Mouse (Mus musculus) hindbrain, embryonic 14.5 days (tissue): Measurements from ENCODE around the gene Col15a1. TPM values are rescaled to one million over a fixed set of nuclear protein-coding genes. Genes with fewer than 3 reads are reported as not detected.

Experiments used
- ATAC-seq: fragments of 200-750 bp; cut with Nextera tagmentation; 2 replicates; pipeline ENCODE4 v1.8.0; 2017; ENCODE audit warnings: moderate number of reproducible peaks, mild to moderate bottlenecking, moderate TSS enrichment, moderate library complexity; ENCODE audit not compliant: low FRiP score
- DNase-seq: peaks from one replicate; pipeline ENCODE4 v3.0.0-alpha.2; 2015; ENCODE audit warnings: low spot score
- H3K27ac ChIP-seq: fragments of 300-500 bp; sonication (generic); 2 replicates; pipeline ENCODE4 v1.5.1; 2014; ENCODE audit warnings: mild to moderate bottlenecking, moderate library complexity
- H3K27me3 ChIP-seq: fragments of 300-500 bp; sonication (generic); 2 replicates; pipeline ENCODE4 v1.6.1; 2014; ENCODE audit warnings: mild to moderate bottlenecking, low read length, mixed read lengths; ENCODE audit not compliant: control insufficient read depth, insufficient read depth
- H3K36me3 ChIP-seq: fragments of 300-500 bp; sonication (generic); replicated peaks from 2 replicates; pipeline ENCODE4 v1.6.1; 2014; ENCODE audit not compliant: control insufficient read depth, insufficient read depth
- H3K4me1 ChIP-seq: fragments of 300-500 bp; sonication (generic); replicated peaks from 2 replicates; pipeline ENCODE4 v1.6.1; 2014; ENCODE audit warnings: antibody characterized with exemption, low read length, mixed read lengths; ENCODE audit not compliant: control insufficient read depth, insufficient read depth
- H3K4me2 ChIP-seq: fragments of 300-500 bp; sonication (generic); replicated peaks from 2 replicates; pipeline ENCODE4 v1.6.1; 2014; ENCODE audit warnings: mild to moderate bottlenecking, moderate library complexity
- H3K4me3 ChIP-seq: fragments of 300-500 bp; sonication (generic); replicated peaks from 2 replicates; pipeline ENCODE4 v1.5.1; 2014; ENCODE audit warnings: mild to moderate bottlenecking, low read length
- H3K9ac ChIP-seq: fragments of 300-500 bp; sonication (generic); 2 replicates; pipeline ENCODE4 v1.6.1; 2014
- H3K9me3 ChIP-seq: fragments of 300-500 bp; sonication (generic); 2 replicates; pipeline ENCODE4 v1.6.1; 2016; ENCODE audit warnings: low read length; ENCODE audit not compliant: control insufficient read depth
- WGBS: fragments of 180-500 bp; shearing (Covaris S2); extraction: QIAGEN DNeasy Blood & Tissue Kit; methylation state at CpG from one replicate; pipeline ENCODE4 v1.1.7; 2014; 5-methylcytosine and 5-hydroxymethylcytosine counted together
- polyA plus RNA-seq: library from polyadenylated mRNA; unstranded; fragments of >200 nt; fragmentation: Nextera tagmentation; extraction: Ambion mirVana; gene quantifications from 2 replicates; pipeline ENCODE4 v1.2.1, GENCODE M21; 2014

Gene Col15a1
- polyA plus RNA-seq, 1 experiment from 2014 or later: 4.7 TPM

DNA sequence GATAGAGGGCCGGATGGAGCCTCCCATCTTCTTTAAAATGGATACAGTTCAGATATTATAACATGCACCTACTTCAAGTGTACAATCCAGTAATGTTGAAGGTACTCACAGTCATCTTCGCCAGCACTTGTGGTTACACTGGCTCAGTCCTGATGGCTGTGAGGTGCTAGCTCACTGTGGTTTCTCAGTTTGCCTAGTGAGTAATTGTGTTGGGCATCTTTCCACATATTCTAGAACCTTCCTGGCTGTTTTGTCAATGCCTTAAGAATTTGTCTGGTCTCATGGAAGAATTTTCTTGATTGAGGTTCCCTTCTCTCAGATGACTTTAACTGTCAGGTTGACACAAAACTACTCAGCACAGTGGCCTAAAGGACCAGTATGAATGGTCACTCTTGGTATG lies 92.7 kb downstream of the Col15a1 start:
- no peak for DNase-seq
- no peak overlapping the region for H3K27ac ChIP-seq
- H3K4me2 ChIP-seq: no peak overlapping the region
- no peak for ATAC-seq
- no peaks in the 10 kb centered on the region for H3K36me3 ChIP-seq
- no peaks in the 10 kb centered on the region for H3K4me1 ChIP-seq
- H3K4me3 ChIP-seq: no peak overlapping the region
- H3K9me3 ChIP-seq: peaks cover 7% of the 10 kb centered on the region; the same call in 1 of the 2 replicates
- WGBS: 93% methylated on average over 2 of the region's 2 CpGs
- no peaks in the 10 kb centered on the region for H3K27me3 ChIP-seq
- no peak overlapping the region for H3K9ac ChIP-seq

DNA sequence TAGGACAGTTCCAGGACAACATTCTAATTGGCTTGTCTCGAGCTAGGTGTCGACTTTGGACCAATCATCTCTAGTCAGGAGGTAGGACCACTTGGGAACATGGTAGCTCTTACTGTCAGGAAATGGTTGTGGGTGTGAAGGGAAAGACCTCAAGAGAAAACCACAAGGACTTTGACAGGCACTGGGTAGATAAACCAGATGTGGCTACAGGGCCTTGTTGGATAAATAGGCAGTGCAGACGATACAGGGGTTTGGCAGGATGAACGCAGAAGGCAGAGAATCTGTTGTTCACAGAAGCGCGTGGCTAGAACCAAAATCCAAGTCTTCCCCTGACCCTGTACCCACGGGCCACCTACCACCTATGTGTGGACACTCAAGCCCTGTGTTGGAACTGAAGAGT lies 94.6 kb downstream of the Col15a1 start:
- Histone ChIP-seq H3K9ac (no peak overlapping the region), H3K9me3 (peaks cover 7% of the 10 kb centered on the region; the same call in 1 of the 2 replicates), H3K4me2 (no peak overlapping the region), H3K36me3 (no peaks in the 10 kb centered on the region), H3K27ac (no peak overlapping the region), H3K27me3 (no peaks in the 10 kb centered on the region), H3K4me1 (no peaks in the 10 kb centered on the region), H3K4me3 (no peak overlapping the region)
- 95% methylated on average over 7 of the region's 7 CpGs for WGBS
- ATAC-seq (no peak), DNase-seq (no peak)

DNA sequence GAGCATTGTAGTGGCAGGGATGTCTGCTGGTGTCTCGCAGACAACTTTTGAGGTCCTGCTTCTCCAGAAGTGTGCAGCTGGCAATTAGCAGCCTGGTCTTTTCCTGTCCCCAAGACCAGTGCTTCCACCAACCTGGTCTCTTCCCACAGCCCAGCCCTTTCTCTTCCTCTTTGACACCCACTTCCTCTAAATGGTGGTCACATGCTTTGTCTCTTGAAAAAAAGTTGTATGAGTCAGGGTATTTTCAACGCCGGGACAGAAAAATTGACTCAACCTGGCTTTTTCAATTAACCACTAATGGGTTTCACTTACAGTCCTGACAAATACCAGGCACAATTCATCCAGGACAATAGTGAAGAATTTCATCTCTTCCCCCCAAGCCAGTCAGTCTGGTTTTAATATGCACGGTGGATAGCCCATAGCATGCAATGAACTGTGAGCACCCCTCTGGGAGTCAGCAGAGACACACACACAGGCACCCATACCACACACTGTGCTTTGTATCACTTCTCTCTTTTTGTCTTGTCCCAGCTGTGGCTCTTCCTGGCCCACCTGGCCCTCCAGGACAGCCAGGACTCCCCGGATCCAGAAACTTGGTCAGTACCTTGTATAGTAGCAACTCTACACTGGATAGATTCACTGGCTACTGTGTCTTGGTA lies 95.5 kb downstream of the Col15a1 start:
- H3K4me1 ChIP-seq: no peaks in the 10 kb centered on the region
- H3K27ac ChIP-seq: no peak overlapping the region
- ATAC-seq (no peak), DNase-seq (no peak)
- H3K36me3 ChIP-seq: no peaks in the 10 kb centered on the region
- H3K9me3 ChIP-seq: peaks cover 7% of the 10 kb centered on the region; the same call in 1 of the 2 replicates
- no peak overlapping the region for H3K4me2 ChIP-seq
- WGBS: 70% methylated on average over 5 of the region's 5 CpGs
- no peaks in the 10 kb centered on the region for H3K27me3 ChIP-seq
- no peak overlapping the region for H3K9ac ChIP-seq
- H3K4me3 ChIP-seq: no peak overlapping the region

DNA sequence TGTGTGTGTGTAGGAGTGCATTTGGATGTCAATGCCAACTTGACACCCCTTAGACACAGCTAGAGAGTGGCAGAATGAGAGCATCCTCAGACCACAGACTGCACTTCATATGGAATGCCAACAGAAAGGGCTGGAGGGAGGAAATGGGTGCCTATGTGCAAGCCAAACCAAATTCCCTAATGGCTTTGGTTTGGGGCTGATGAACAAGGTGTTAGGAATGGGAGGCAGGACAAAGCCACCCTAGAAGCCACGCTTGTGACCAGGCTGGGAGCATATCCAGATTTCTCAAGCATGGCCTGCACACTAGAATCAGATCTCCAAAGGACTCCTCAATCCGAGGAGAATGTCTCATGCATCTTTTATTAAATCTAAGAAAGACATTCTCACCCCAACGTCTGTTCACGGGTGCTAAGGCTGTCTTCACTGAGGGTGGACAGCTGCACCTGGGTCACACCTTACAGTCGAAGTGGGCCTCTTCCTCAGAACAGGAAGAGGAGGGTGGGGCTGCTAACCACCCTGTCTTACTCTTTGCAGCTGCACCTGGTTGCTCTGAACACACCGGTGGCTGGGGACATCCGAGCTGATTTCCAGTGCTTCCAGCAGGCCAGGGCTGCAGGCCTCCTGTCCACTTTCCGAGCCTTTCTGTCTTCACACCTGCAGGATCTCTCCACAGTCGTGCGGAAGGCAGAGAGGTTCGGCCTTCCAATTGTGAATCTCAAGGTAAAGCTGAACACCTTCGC lies 102.1 kb downstream of the Col15a1 start:
- DNase-seq (no peak), ATAC-seq (no peak)
- Histone ChIP-seq H3K9ac (no peak overlapping the region), H3K4me1 (no peaks in the 10 kb centered on the region), H3K4me3 (no peak overlapping the region), H3K36me3 (no peaks in the 10 kb centered on the region), H3K9me3 (no peaks in the 10 kb centered on the region), H3K27me3 (no peaks in the 10 kb centered on the region), H3K27ac (no peak overlapping the region), H3K4me2 (no peak overlapping the region)
- WGBS: 89% methylated on average over 12 of the region's 12 CpGs

DNA sequence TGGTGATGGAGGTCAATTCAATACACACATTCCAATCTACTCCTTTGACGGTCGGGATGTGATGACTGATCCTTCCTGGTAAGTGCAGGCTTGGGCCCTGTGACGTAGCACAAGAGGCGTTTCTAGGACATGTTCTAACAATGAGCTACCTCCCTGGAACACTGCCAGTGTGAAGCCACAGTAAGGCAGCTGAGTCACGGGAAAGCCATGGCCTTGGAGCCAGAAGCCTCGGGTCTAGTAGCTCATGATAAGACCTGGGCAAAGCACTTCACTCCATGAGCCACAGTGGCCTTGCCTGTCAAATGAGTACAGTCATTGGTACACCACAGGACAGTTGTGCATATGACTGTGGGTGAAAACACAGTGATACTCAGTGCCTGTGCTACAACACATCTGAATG lies 102.9 kb downstream of the Col15a1 start:
- WGBS: 70% methylated on average over 6 of the region's 6 CpGs
- Histone ChIP-seq H3K4me3 (no peak overlapping the region), H3K9me3 (no peaks in the 10 kb centered on the region), H3K4me2 (no peak overlapping the region), H3K9ac (no peak overlapping the region), H3K36me3 (no peaks in the 10 kb centered on the region), H3K27me3 (no peaks in the 10 kb centered on the region), H3K4me1 (no peaks in the 10 kb centered on the region), H3K27ac (no peak overlapping the region)
- DNase-seq: no peak
- ATAC-seq: no peak

DNA sequence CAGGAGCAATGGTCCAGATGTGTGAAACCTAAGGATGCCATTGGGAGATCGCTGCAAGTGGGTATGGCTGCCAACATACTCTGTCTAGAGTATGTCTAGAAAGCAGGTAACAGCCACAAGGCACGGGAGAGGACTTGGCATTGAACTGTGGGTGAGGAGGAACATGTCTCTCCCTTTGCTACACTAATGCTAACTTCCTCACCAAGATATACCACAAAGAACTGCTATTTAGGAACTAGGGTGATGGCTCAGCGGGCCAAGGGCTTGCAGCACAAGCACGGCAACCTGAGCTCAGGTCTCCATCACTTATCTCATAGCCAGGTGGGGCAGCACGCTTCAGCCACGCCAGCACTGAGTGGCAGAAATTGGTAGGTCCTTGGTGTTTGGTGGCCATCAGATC lies 103.5 kb downstream of the Col15a1 start:
- Histone ChIP-seq H3K36me3 (no peaks in the 10 kb centered on the region), H3K27me3 (no peaks in the 10 kb centered on the region)

DNA sequence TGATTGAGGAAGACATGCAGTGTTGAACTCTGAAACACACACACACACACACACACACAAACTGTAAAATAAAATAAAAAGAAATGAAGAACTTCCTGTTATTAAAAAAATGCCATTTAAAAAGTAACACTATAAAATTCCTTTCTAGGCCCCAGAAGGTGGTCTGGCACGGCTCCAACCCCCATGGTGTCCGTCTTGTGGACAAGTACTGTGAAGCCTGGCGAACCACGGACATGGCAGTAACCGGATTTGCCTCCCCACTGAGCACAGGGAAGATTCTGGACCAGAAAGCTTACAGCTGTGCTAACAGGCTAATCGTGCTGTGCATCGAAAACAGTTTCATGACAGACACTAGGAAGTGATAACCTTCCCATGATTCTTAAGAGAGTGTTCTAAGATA lies 104.0 kb downstream of the Col15a1 start:
- H3K4me1 ChIP-seq: no peaks in the 10 kb centered on the region
- no peak overlapping the region for H3K4me3 ChIP-seq
- ATAC-seq: no peak
- H3K4me2 ChIP-seq: no peak overlapping the region
- H3K27ac ChIP-seq: no peak overlapping the region
- H3K27me3 ChIP-seq: no peaks in the 10 kb centered on the region
- 64% methylated on average over 7 of the region's 7 CpGs for WGBS
- H3K36me3 ChIP-seq: no peaks in the 10 kb centered on the region
- no peak overlapping the region for H3K9ac ChIP-seq
- H3K9me3 ChIP-seq: no peaks in the 10 kb centered on the region
- DNase-seq: no peak

More for the DNA sequence above, 103.5 kb downstream of the Col15a1 start:
- Histone ChIP-seq H3K4me3 (no peak overlapping the region), H3K9me3 (no peaks in the 10 kb centered on the region), H3K27ac (no peak overlapping the region), H3K4me2 (no peak overlapping the region), H3K4me1 (no peaks in the 10 kb centered on the region), H3K9ac (no peak overlapping the region)
- 92% methylated on average over 6 of the region's 6 CpGs for WGBS
- DNase-seq (no peak), ATAC-seq (no peak)

DNA sequence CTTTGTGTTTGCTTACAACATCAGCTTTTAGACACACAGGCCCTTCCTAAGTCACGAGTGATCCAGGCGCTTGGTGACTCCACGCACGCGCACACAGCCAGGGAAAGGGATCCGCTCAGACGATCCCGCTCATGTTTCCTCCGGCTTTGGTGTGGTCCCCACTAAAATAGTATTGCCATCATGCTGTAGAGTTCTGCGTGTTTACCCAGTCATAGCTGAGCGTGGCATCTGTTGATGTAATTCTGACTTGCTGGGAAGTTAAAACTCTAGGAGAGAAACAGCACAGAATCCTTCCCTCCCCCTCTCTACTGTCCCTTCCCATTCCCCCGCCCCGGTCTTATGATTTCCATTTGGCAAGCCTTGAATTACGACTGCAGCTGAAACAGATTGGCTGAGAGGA lies 104.7 kb downstream of the Col15a1 start:
- Histone ChIP-seq H3K9me3 (no peaks in the 10 kb centered on the region), H3K9ac (no peak overlapping the region), H3K4me1 (no peaks in the 10 kb centered on the region), H3K27ac (no peak overlapping the region), H3K27me3 (no peaks in the 10 kb centered on the region), H3K4me3 (no peak overlapping the region), H3K36me3 (no peaks in the 10 kb centered on the region), H3K4me2 (no peak overlapping the region)
- no peak for ATAC-seq
- DNase-seq: no peak
- WGBS: 82% methylated on average over 14 of the region's 14 CpGs

DNA sequence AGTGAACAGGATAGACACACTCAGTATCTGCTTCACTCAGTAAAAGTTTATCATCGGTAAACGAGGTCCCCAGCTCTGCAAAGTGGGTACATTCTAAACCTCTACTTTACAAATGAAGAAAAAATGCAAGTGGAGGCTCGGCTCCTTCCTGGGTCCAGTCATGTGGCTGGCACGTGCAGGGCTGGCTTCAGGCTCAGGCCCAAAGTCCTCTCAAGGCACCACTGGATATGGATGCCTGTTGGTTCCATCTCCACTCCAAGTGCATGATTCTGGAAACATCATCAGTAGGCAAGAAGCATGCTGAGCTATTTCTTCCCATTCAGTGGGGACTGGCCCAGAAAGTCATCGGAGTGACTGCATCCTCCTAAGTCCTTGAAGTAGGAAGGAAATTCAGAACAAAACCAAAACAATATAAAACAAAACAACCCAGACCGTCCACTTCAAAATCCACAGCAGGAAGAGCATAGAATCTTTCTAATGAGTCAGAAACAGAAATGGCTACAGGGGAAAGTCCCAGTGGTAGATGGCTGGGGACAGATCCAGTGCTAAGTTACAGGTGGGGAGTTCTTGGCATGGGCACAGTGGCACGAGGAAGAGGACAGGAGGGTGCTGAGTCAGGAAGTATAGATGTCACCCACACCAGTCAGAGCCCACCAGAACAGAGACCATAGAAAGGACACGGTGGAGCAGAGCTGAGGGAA lies 105.9 kb downstream of the Col15a1 start:
- Histone ChIP-seq H3K9me3 (no peaks in the 10 kb centered on the region), H3K4me1 (no peaks in the 10 kb centered on the region), H3K27me3 (no peaks in the 10 kb centered on the region), H3K4me2 (no peak overlapping the region), H3K9ac (no peak overlapping the region), H3K27ac (no peak overlapping the region), H3K4me3 (no peak overlapping the region), H3K36me3 (no peaks in the 10 kb centered on the region)
- 88% methylated on average over 8 of the region's 8 CpGs for WGBS
- DNase-seq (no peak), ATAC-seq (no peak)
